Mouse (Mus musculus) lung, postnatal 0 days (tissue): Measurements from ENCODE around the gene Fxyd3.

Source experiments
- CTCF ChIP-seq: IDR thresholded peaks from 2 replicates; pipeline ENCODE4 v1.5.1; 2016; ENCODE audit warnings: antibody characterized with exemption, mild to moderate bottlenecking
- EP300 ChIP-seq: IDR thresholded peaks from 2 replicates; pipeline ENCODE4 v1.6.1; 2016; ENCODE audit warnings: antibody characterized with exemption, mild to moderate bottlenecking, control low read depth

- TF ChIP-seq CTCF (no peak), EP300 (no peak)
Observed at GRCm38 (mm10) chr7:31069491-31069890, 7.0 kb downstream of the Fxyd3 start.
